Mouse (Mus musculus): ENCODE results near the gene Mtor.

DNA sequence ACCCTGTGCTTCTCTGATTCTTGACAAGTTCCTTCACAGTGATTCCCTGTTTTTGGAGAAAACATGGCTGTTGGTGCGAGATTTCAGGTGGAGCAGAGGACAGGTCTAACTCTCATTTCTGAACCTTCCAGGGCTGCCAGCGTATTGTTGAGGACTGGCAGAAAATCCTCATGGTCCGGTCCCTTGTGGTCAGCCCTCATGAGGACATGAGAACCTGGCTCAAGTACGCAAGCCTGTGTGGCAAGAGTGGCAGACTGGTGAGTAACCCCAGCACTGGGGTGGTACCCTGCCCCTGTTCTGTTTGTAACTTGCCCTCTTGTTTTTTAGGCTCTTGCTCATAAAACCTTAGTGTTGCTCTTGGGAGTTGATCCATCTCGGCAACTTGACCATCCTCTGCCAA lies 81.9 kb downstream of the Mtor start:
- TF ChIP-seq CTCF (IDR thresholded peaks at IDR 0.05; ENCODE audit: borderline replicate concordance, insufficient read depth, low read depth, low read length) (no peak), POLR2A (IDR thresholded peaks at IDR 0.05; ENCODE audit: borderline replicate concordance, insufficient read depth, low read length) (no peak)
